Mouse (Mus musculus): ENCODE data around the gene Agbl2.

- TF ChIP-seq CTCF (IDR thresholded peaks at IDR 0.05; ENCODE audit: insufficient read depth, low read length): no peak
- TF ChIP-seq POLR2A (IDR thresholded peaks at IDR 0.05; ENCODE audit: borderline replicate concordance, extremely low read depth, low read depth, low read length): no peak
These were observed 64.0 kb downstream of the Agbl2 start for GRCm38 (mm10) chr2:90846597-90846954.
